Mouse (Mus musculus) liver, embryonic 16.5 days (tissue): Measurements from ENCODE around the gene Abl2. TPM values are rescaled to one million over a fixed set of nuclear protein-coding genes. Genes with fewer than 3 reads are reported as not detected.
A peak's percentile ranks its signal among the peaks of the same experiment; 100 is the strongest.

ENCODE experiments used
- ATAC-seq: fragments of 200-750 bp; cut with Nextera tagmentation; 2 replicates; pipeline ENCODE4 v1.8.0; 2017; ENCODE audit warnings: low read depth, mild to moderate bottlenecking, moderate number of reproducible peaks, moderate library complexity
- H3K27ac ChIP-seq: fragments of 300-500 bp; sonication (generic); 2 replicates; pipeline ENCODE4 v1.5.1; 2014; ENCODE audit warnings: mild to moderate bottlenecking, low read length
- H3K27me3 ChIP-seq: fragments of 300-500 bp; sonication (generic); 2 replicates; pipeline ENCODE4 v1.6.1; 2014; ENCODE audit warnings: low read depth, low read length, mixed read lengths; ENCODE audit not compliant: control insufficient read depth, insufficient read depth
- H3K36me3 ChIP-seq: fragments of 300-500 bp; sonication (generic); 2 replicates; pipeline ENCODE4 v1.6.1; 2014; ENCODE audit warnings: mild to moderate bottlenecking; ENCODE audit not compliant: control insufficient read depth, insufficient read depth
- H3K4me1 ChIP-seq: fragments of 300-500 bp; sonication (generic); 2 replicates; pipeline ENCODE4 v1.6.1; 2014; ENCODE audit warnings: low read depth, low read length, mixed read lengths; ENCODE audit not compliant: control insufficient read depth
- H3K4me2 ChIP-seq: fragments of 300-500 bp; sonication (generic); 2 replicates; pipeline ENCODE4 v1.6.1; 2014; ENCODE audit warnings: low read depth, low read length, mixed read lengths
- H3K4me3 ChIP-seq: fragments of 300-500 bp; sonication (generic); 2 replicates; pipeline ENCODE4 v1.5.1; 2014; ENCODE audit warnings: low read depth, mild to moderate bottlenecking, low read length
- H3K9ac ChIP-seq: fragments of 300-500 bp; sonication (generic); 2 replicates; pipeline ENCODE4 v1.6.1; 2014; ENCODE audit warnings: low read depth, low read length
- H3K9me3 ChIP-seq: fragments of 300-500 bp; sonication (generic); replicated peaks from 2 replicates; pipeline ENCODE4 v1.6.1; 2016; ENCODE audit warnings: low read length; ENCODE audit not compliant: control insufficient read depth
- WGBS: fragments of 180-500 bp; shearing (Covaris S2); extraction: QIAGEN DNeasy Blood & Tissue Kit; methylation state at CpG from one replicate; pipeline ENCODE4 v1.1.7; 2014; ENCODE audit not compliant: insufficient replicate concordance; 5-methylcytosine and 5-hydroxymethylcytosine counted together
- polyA plus RNA-seq: library from polyadenylated mRNA; unstranded; fragments of >200 nt; fragmentation: Nextera tagmentation; extraction: Ambion mirVana; gene quantifications from 2 replicates; pipeline ENCODE4 v1.2.1, GENCODE M21; 2015

The Abl2 gene
- polyA plus RNA-seq, 1 experiment from 2014 or later: 0.87 TPM

- H3K9me3 ChIP-seq: no peaks in the 10 kb centered on the region
- no peak overlapping the region for H3K9ac ChIP-seq
- H3K36me3 ChIP-seq: peaks cover 20% of the 10 kb centered on the region
- 58% methylated on average over 2 of the region's 2 CpGs for WGBS
- H3K4me3 ChIP-seq: no peak overlapping the region
- H3K27ac ChIP-seq: no peak overlapping the region
- H3K4me2 ChIP-seq: no peak overlapping the region
- no peaks in the 10 kb centered on the region for H3K4me1 ChIP-seq
- ATAC-seq: no peak
- H3K27me3 ChIP-seq: no peaks in the 10 kb centered on the region
These were observed 76.6 kb downstream of the Abl2 start for GRCm38 (mm10) chr1:156635148-156635547.

GRCm38 (mm10) chr1:156639455-156639854 lies 80.9 kb downstream of the Abl2 start:
- 0 out of 2 replicates have a peak, but pooled peaks cover 2% of the 10 kb centered on the region for H3K36me3 ChIP-seq
- H3K9me3 ChIP-seq: no peaks in the 10 kb centered on the region
- H3K9ac ChIP-seq: no peak overlapping the region
- H3K4me2 ChIP-seq: no peak overlapping the region
- no peak for ATAC-seq
- WGBS: 70% methylated on average over 5 of the region's 5 CpGs
- H3K4me3 ChIP-seq: no peak overlapping the region
- no peaks in the 10 kb centered on the region for H3K27me3 ChIP-seq
- H3K27ac ChIP-seq: no peak overlapping the region
- peaks cover 2% of the 10 kb centered on the region for H3K4me1 ChIP-seq

- no peak; the same call in 1 of the 2 replicates for ATAC-seq
- no peak overlapping the region for H3K4me3 ChIP-seq
- no peak overlapping the region for H3K9ac ChIP-seq
- H3K4me2 ChIP-seq: no peak overlapping the region
- no peaks in the 10 kb centered on the region for H3K9me3 ChIP-seq
- WGBS: 58% methylated on average over 4 of the region's 4 CpGs
- no peaks in the 10 kb centered on the region for H3K27me3 ChIP-seq
- H3K36me3 ChIP-seq: no peaks in the 10 kb centered on the region
- H3K27ac ChIP-seq: no peak overlapping the region
- H3K4me1 ChIP-seq: peaks cover 2% of the 10 kb centered on the region
These were observed 82.0 kb downstream of the Abl2 start for GRCm38 (mm10) chr1:156640577-156640976.

- no peaks in the 10 kb centered on the region for H3K36me3 ChIP-seq
- H3K4me3 ChIP-seq: no peak overlapping the region
- no peak overlapping the region for H3K27ac ChIP-seq
- peaks cover 2% of the 10 kb centered on the region for H3K4me1 ChIP-seq
- H3K9ac ChIP-seq: no peak overlapping the region
- H3K9me3 ChIP-seq: no peaks in the 10 kb centered on the region
- no peaks in the 10 kb centered on the region for H3K27me3 ChIP-seq
- 40% methylated on average over 10 of the region's 10 CpGs for WGBS
- H3K4me2 ChIP-seq: no peak overlapping the region
- ATAC-seq: 0 out of 2 replicates have a peak, but pooled peaks have one; percentile 47
These were observed 83.2 kb downstream of the Abl2 start for GRCm38 (mm10) chr1:156641808-156642207.

GRCm38 (mm10) chr1:156642813-156643212 lies 84.2 kb downstream of the Abl2 start:
- no peak overlapping the region for H3K27ac ChIP-seq
- no peak overlapping the region for H3K9ac ChIP-seq
- H3K4me2 ChIP-seq: no peak overlapping the region
- no peaks in the 10 kb centered on the region for H3K27me3 ChIP-seq
- ATAC-seq: no peak
- no peaks in the 10 kb centered on the region for H3K36me3 ChIP-seq
- no peak overlapping the region for H3K4me3 ChIP-seq
- peaks cover 2% of the 10 kb centered on the region for H3K4me1 ChIP-seq
- WGBS: 46% methylated on average over 12 of the region's 12 CpGs
- no peaks in the 10 kb centered on the region for H3K9me3 ChIP-seq

GRCm38 (mm10) chr1:156644061-156644460 lies 85.5 kb downstream of the Abl2 start:
- no peak overlapping the region for H3K4me2 ChIP-seq
- no peak overlapping the region for H3K27ac ChIP-seq
- H3K4me1 ChIP-seq: peaks cover 2% of the 10 kb centered on the region
- WGBS: 81% methylated on average over 10 of the region's 10 CpGs
- no peak for ATAC-seq
- no peak overlapping the region for H3K4me3 ChIP-seq
- H3K9ac ChIP-seq: no peak overlapping the region
- no peaks in the 10 kb centered on the region for H3K27me3 ChIP-seq
- no peaks in the 10 kb centered on the region for H3K36me3 ChIP-seq
- H3K9me3 ChIP-seq: no peaks in the 10 kb centered on the region

- Histone ChIP-seq H3K9me3 (no peaks in the 10 kb centered on the region), H3K4me1 (peaks cover 2% of the 10 kb centered on the region), H3K4me3 (no peak overlapping the region), H3K9ac (no peak overlapping the region), H3K36me3 (no peaks in the 10 kb centered on the region), H3K4me2 (no peak overlapping the region), H3K27ac (no peak overlapping the region), H3K27me3 (no peaks in the 10 kb centered on the region)
- no peak for ATAC-seq
- 73% methylated on average over 13 of the region's 13 CpGs for WGBS
These were observed 86.4 kb downstream of the Abl2 start for GRCm38 (mm10) chr1:156644780-156645523.

- Histone ChIP-seq H3K4me1 (peaks cover 2% of the 10 kb centered on the region), H3K9me3 (no peaks in the 10 kb centered on the region), H3K4me3 (no peak overlapping the region), H3K27ac (no peak overlapping the region), H3K36me3 (no peaks in the 10 kb centered on the region), H3K4me2 (no peak overlapping the region), H3K9ac (no peak overlapping the region), H3K27me3 (no peaks in the 10 kb centered on the region)
- 78% methylated on average over 4 of the region's 4 CpGs for WGBS
- no peak for ATAC-seq
These were observed 87.4 kb downstream of the Abl2 start for GRCm38 (mm10) chr1:156645971-156646370.

- WGBS: 60% methylated on average over 2 of the region's 2 CpGs
- no peaks in the 10 kb centered on the region for H3K36me3 ChIP-seq
- no peak overlapping the region for H3K4me3 ChIP-seq
- H3K4me1 ChIP-seq: no peaks in the 10 kb centered on the region
- H3K4me2 ChIP-seq: no peak overlapping the region
- H3K9me3 ChIP-seq: no peaks in the 10 kb centered on the region
- no peak overlapping the region for H3K27ac ChIP-seq
- no peak for ATAC-seq
- no peak overlapping the region for H3K9ac ChIP-seq
- H3K27me3 ChIP-seq: no peaks in the 10 kb centered on the region
These were observed 90.1 kb downstream of the Abl2 start for GRCm38 (mm10) chr1:156648705-156649104.
